Mouse (Mus musculus) thymus, postnatal 14 days (tissue): ENCODE data around the gene Ctnnbl1.
A peak's percentile ranks its signal among the peaks of the same experiment; 100 is the strongest.

Experiments used
- DNase-seq: peaks from one replicate; pipeline ENCODE4 v3.0.0; 2021

Ctnnbl1 gene

GRCm38 (mm10) chr2:157795627-157796423 lies 58.6 kb downstream of the Ctnnbl1 start:
- DNase-seq: no peak

GRCm38 (mm10) chr2:157799533-157799932 lies 62.3 kb downstream of the Ctnnbl1 start:
- DNase-seq: no peak

- no peak for DNase-seq
Observed at GRCm38 (mm10) chr2:157800288-157800687, 63.1 kb downstream of the Ctnnbl1 start.

- no peak for DNase-seq
Observed at GRCm38 (mm10) chr2:157800746-157801501, 63.7 kb downstream of the Ctnnbl1 start.

- DNase-seq: no peak
Observed at GRCm38 (mm10) chr2:157801505-157802357, 64.5 kb downstream of the Ctnnbl1 start.

- DNase-seq: no peak
Observed at GRCm38 (mm10) chr2:157802666-157803065, 65.5 kb downstream of the Ctnnbl1 start.

GRCm38 (mm10) chr2:157804388-157804787 lies 67.2 kb downstream of the Ctnnbl1 start:
- DNase-seq: no peak

GRCm38 (mm10) chr2:157805091-157805490 lies 67.9 kb downstream of the Ctnnbl1 start:
- DNase-seq: no peak

GRCm38 (mm10) chr2:157807076-157807475 lies 69.9 kb downstream of the Ctnnbl1 start:
- DNase-seq: peak; percentile 35

GRCm38 (mm10) chr2:157807621-157808367 lies 70.6 kb downstream of the Ctnnbl1 start:
- peak; percentile 14 for DNase-seq

GRCm38 (mm10) chr2:157808368-157808923 lies 71.2 kb downstream of the Ctnnbl1 start:
- DNase-seq: peak; percentile 12

- no peak for DNase-seq
Observed at GRCm38 (mm10) chr2:157809341-157809740, 72.1 kb downstream of the Ctnnbl1 start.

GRCm38 (mm10) chr2:157810749-157811148 lies 73.5 kb downstream of the Ctnnbl1 start:
- DNase-seq: no peak

GRCm38 (mm10) chr2:157813121-157813520 lies 75.9 kb downstream of the Ctnnbl1 start:
- DNase-seq: no peak

GRCm38 (mm10) chr2:157814116-157814964 lies 77.1 kb downstream of the Ctnnbl1 start:
- DNase-seq: no peak

- no peak for DNase-seq
Observed at GRCm38 (mm10) chr2:157814965-157815283, 77.7 kb downstream of the Ctnnbl1 start.

- no peak for DNase-seq
Observed at GRCm38 (mm10) chr2:157817672-157818071, 80.5 kb downstream of the Ctnnbl1 start.

GRCm38 (mm10) chr2:157818576-157819320 lies 81.5 kb downstream of the Ctnnbl1 start:
- DNase-seq: peak; percentile 59

GRCm38 (mm10) chr2:157819401-157819800 lies 82.2 kb downstream of the Ctnnbl1 start:
- DNase-seq: no peak

GRCm38 (mm10) chr2:157821259-157821658 lies 84.1 kb downstream of the Ctnnbl1 start:
- no peak for DNase-seq
